Mouse (Mus musculus): ENCODE data around the gene Plekhg5. TPM values are rescaled to one million over a fixed set of nuclear protein-coding genes. Genes with fewer than 3 reads are reported as not detected.
A peak's percentile ranks its signal among the peaks of the same experiment; 100 is the strongest.

Gene Plekhg5
- polyA plus RNA-seq, 2 experiments: 2.6 to 4.7 TPM

DNA sequence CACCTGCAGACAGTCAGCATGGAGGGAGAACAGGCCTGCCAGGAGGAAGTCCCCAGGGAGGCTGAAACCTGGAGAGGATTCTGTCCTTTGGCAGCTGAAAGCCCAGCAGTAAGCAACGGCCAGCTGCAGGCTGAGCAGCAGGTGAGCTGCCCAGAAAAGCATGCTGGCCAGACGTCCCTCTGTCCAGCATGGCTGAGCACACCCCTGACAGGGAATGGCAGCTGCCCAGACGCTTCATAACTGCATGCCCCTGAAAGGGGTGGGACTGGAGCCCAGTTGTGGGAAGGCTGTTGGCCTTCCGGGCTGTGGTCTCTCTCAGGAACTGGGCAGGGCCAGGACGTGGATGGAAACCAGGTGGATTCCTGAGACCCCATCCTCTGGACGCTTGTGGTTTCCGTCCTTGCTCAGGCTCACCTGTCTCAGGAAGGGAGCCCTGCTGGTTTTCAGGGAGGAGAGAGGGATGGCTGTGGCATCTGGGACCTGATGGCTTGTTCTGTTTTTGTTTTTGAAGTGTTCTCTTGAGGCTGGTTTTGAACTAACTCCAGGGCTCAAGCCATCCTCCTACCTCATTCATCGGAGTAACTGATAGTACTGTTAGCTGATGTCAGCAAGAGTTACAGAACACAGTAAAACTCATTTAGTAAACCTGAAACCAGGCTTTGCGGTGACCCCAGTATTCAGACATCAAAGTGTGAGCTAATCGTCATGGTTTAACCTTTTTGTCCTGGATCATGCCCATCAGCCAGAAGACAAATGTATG is 33.9 kb upstream of the Plekhg5 start, which contains the start of gene Tas1r1:
TSS of gene Tas1r1 (minus strand) at position 344 of the 760 bp plus-strand sequence.
- Histone ChIP-seq H3K4me3 (ENCODE audit: insufficient read depth in 1 of 2, low read depth in 2 of 2, low read length in 2 of 2) (peak within 1 kb of the TSS; percentile 83 to 93), H3K9me3 (ENCODE audit: control insufficient read depth, low read length) (no peaks in the 10 kb centered on the region), H3K4me2 (ENCODE audit: low read depth) (peak within 1 kb of the TSS; percentile 75), H3K27ac (no peak within 1 kb of the TSS), H3K27me3 (ENCODE audit: control insufficient read depth, insufficient read depth, low read length) (no peaks in the 10 kb centered on the region), H3K4me1 (replicated peaks; ENCODE audit: control insufficient read depth in 2 of 2, insufficient read depth in 2 of 2, low read length in 1 of 2) (peaks cover 2 to 6% of the 10 kb centered on the region in 2 experiments; a peak in 3 of 4 replicates), H3K9ac (replicated peaks) (peak within 1 kb of the TSS; percentile 67), H3K36me3 (replicated peaks; ENCODE audit: control insufficient read depth, insufficient read depth, low read depth) (peaks cover 24% of the 10 kb centered on the region)
- TF ChIP-seq EP300 (IDR thresholded peaks at IDR 0.05; ENCODE audit: low read depth) (no peak), CTCF (IDR thresholded peaks at IDR 0.05; ENCODE audit: low read depth) (no peak)
- 35% methylated on average over 10 of the region's 10 CpGs for WGBS (ENCODE audit: insufficient replicate concordance)
- DNase-seq (ENCODE audit: low read depth in 3 of 3, low spot score in 3 of 3) (no peak), ATAC-seq (ENCODE audit: insufficient read depth) (no peak)

DNA sequence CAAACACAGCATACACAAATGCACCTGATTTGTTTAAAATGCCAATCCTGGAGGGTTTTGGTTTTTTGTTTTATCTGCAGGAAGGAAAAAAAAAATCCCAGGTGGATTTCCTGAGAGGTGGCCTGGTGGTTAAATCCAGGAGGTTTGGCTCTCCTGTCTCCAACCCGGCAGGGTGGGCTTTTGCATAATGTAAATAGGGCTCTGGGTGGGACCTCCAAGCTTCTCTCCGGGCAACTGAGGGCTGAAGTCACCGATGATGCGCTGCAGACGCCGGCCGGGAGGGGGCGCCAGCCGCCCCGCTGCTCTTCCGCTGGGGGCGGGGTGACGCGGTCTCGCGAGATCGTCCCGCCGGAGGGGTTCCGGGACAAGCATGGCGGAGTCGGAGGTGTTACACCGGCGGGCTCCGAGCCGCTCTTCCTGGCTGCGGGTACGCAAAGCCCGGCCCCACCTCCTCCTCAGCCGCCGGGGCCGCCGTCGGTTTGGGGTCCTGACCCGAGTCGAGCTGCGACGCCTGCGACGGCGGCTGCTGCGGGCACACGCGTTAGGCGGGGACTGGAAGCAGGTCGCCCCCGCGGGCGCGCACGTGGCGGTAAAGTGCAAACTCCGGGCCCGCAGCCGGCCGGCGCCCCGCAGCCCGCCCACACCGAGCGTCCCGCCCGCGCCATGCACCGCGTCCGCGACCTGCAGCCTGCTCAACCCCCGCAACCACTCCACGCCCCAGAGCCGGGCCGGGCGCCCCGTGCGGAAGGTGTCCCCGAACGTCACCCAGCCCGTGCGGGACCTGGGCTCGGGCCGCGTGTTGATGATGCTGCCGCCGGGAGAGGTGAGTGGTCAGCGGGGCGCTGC is 33.1 kb upstream of the Plekhg5 start, which contains the start of gene Nol9:
TSS of gene Nol9 (plus strand) at position 337 of the 846 bp plus-strand sequence.
- peak within 1 kb of the TSS; percentile 83 to 93 for H3K4me3 ChIP-seq (ENCODE audit: insufficient read depth in 1 of 2, low read depth in 2 of 2, low read length in 2 of 2)
- TF ChIP-seq CTCF (IDR thresholded peaks at IDR 0.05; ENCODE audit: low read depth): peak; percentile 95
- TF ChIP-seq EP300 (IDR thresholded peaks at IDR 0.05; ENCODE audit: low read depth): peak; percentile 80
- DNase-seq (ENCODE audit: low read depth in 3 of 3, low spot score in 3 of 3) (peak; percentile 73 to 81 (median 77)), ATAC-seq (ENCODE audit: insufficient read depth) (peak; percentile 86)
- H3K4me2 ChIP-seq (ENCODE audit: low read depth): peak within 1 kb of the TSS; percentile 75
- WGBS (ENCODE audit: insufficient replicate concordance): under 1% methylated on average over 81 of the region's 86 CpGs
- H3K27me3 ChIP-seq (ENCODE audit: control insufficient read depth, insufficient read depth, low read length): no peaks in the 10 kb centered on the region
- H3K9ac ChIP-seq (replicated peaks): peak within 1 kb of the TSS; percentile 67
- H3K36me3 ChIP-seq (replicated peaks; ENCODE audit: control insufficient read depth, insufficient read depth, low read depth): peaks cover 31% of the 10 kb centered on the region
- H3K27ac ChIP-seq: no peak within 1 kb of the TSS
- peaks cover 2 to 6% of the 10 kb centered on the region in 2 experiments; a peak in 3 of 4 replicates for H3K4me1 ChIP-seq (replicated peaks; ENCODE audit: control insufficient read depth in 2 of 2, insufficient read depth in 2 of 2, low read length in 1 of 2)
- H3K9me3 ChIP-seq (ENCODE audit: control insufficient read depth, low read length): no peaks in the 10 kb centered on the region

DNA sequence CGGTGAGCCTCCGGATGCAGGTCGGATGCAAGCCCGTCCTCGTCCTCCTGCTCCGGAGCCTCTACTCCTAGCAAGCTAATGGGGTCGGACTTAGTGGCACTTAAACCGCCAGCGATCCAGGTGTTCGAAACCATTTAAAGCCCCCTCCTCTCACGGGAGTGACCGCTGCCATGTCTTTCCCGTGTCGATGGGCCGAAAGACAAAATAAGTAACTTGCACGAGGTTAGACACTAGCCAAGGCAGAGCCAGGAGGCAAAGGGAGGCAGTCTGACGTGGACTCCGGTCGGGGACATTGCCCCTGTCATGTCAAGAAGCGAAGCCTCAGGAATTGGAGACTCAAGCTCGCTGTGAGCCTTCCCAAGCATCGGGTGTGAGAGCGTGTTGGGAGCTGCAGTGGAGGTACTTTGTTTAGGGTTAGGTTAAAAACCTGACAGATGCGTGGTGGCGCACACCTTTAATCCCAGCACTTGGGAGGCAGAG is 32.4 kb upstream of the Plekhg5 start:
- WGBS (ENCODE audit: insufficient replicate concordance): 2% methylated on average over 25 of the region's 25 CpGs
- TF ChIP-seq EP300 (IDR thresholded peaks at IDR 0.05; ENCODE audit: low read depth): no peak
- no peak for TF ChIP-seq CTCF (IDR thresholded peaks at IDR 0.05; ENCODE audit: low read depth)
- no peak overlapping the region for H3K27ac ChIP-seq
- peaks cover 2 to 6% of the 10 kb centered on the region in 2 experiments; a peak in 3 of 4 replicates for H3K4me1 ChIP-seq (replicated peaks; ENCODE audit: control insufficient read depth in 2 of 2, insufficient read depth in 2 of 2, low read length in 1 of 2)
- ATAC-seq (ENCODE audit: insufficient read depth) (no peak), DNase-seq (ENCODE audit: low read depth in 3 of 3, low spot score in 3 of 3) (no peak)
- H3K36me3 ChIP-seq (replicated peaks; ENCODE audit: control insufficient read depth, insufficient read depth, low read depth): peaks cover 37% of the 10 kb centered on the region
- H3K4me2 ChIP-seq (ENCODE audit: low read depth): peak overlapping the region; percentile 75
- H3K27me3 ChIP-seq (ENCODE audit: control insufficient read depth, insufficient read depth, low read length): no peaks in the 10 kb centered on the region
- H3K9me3 ChIP-seq (ENCODE audit: control insufficient read depth, low read length): no peaks in the 10 kb centered on the region
- H3K4me3 ChIP-seq (ENCODE audit: insufficient read depth in 1 of 2, low read depth in 2 of 2, low read length in 2 of 2): peak overlapping the region; percentile 83 to 93
- peak overlapping the region; percentile 67 for H3K9ac ChIP-seq (replicated peaks)

GRCm38 (mm10) chr4:152041924-152042641 is 30.2 kb upstream of the Plekhg5 start:
- H3K36me3 ChIP-seq (replicated peaks; ENCODE audit: control insufficient read depth, insufficient read depth, low read depth): peaks cover 54% of the 10 kb centered on the region
- H3K4me2 ChIP-seq (ENCODE audit: low read depth): no peak overlapping the region
- no peak overlapping the region for H3K4me3 ChIP-seq (ENCODE audit: insufficient read depth in 1 of 2, low read depth in 2 of 2, low read length in 2 of 2)
- no peak for ATAC-seq (ENCODE audit: insufficient read depth)
- no peaks in the 10 kb centered on the region for H3K27me3 ChIP-seq (ENCODE audit: control insufficient read depth, insufficient read depth, low read length)
- H3K9me3 ChIP-seq (ENCODE audit: control insufficient read depth, low read length): no peaks in the 10 kb centered on the region
- WGBS (ENCODE audit: insufficient replicate concordance): 88% methylated on average over 22 of the region's 22 CpGs
- no peak for TF ChIP-seq CTCF (IDR thresholded peaks at IDR 0.05; ENCODE audit: low read depth)
- no peak for TF ChIP-seq EP300 (IDR thresholded peaks at IDR 0.05; ENCODE audit: low read depth)
- DNase-seq (ENCODE audit: low read depth in 3 of 3, low spot score in 3 of 3): no peak
- no peak overlapping the region for H3K9ac ChIP-seq (replicated peaks)
- H3K27ac ChIP-seq: no peak overlapping the region
- peaks cover 2 to 6% of the 10 kb centered on the region in 2 experiments; a peak in 3 of 4 replicates for H3K4me1 ChIP-seq (replicated peaks; ENCODE audit: control insufficient read depth in 2 of 2, insufficient read depth in 2 of 2, low read length in 1 of 2)
